Mouse (Mus musculus): Measurements from ENCODE around the gene Tpk1. TPM values are rescaled to one million over a fixed set of nuclear protein-coding genes. Genes with fewer than 3 reads are reported as not detected.

Gene Tpk1
- total and polyA plus RNA-seq, 3 experiments = 3.5 to 12.6 TPM; not detected in 1

DNA sequence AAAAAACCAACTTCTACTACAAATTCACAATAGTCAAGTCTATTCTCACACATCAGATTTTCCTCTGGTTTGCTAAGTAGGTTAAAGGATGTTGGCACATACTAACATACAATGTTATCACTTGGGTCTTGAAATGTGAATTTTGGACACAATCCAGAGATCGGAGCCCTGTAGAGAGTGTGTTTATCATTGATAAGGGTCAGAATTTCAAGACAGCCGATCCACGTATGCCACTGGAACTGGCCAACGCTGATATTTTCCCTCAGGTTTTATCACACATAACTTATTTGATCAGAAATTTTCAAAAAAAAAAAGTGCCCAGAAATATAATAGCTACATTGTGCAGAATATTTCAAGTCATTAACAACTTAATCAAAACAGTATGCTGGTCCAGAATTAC lies 7.8 kb downstream of the Tpk1 start (continued):
- no peak for TF ChIP-seq MEF2A (IDR thresholded peaks at IDR 0.05; ENCODE audit: extremely low read depth, insufficient replicate concordance, low read depth, low read length, poor library complexity, severe bottlenecking)
- TF ChIP-seq ZNF384 (IDR thresholded peaks at IDR 0.05; ENCODE audit: low read depth, low read length) = peak; percentile 91
- no peak for TF ChIP-seq CTCF (IDR thresholded peaks at IDR 0.05 in 2 of 3, conservative IDR thresholded peaks at IDR 0.05 in 1 of 3; ENCODE audit: control insufficient read depth in 1 of 3, insufficient read depth in 1 of 3, low read depth in 2 of 3, low read length in 3 of 3, poor library complexity in 1 of 3, severe bottlenecking in 1 of 3)
- TF ChIP-seq GATA1 (IDR thresholded peaks at IDR 0.05; ENCODE audit: low read depth, low read length) = peak; percentile 91
- TF ChIP-seq UBTF (IDR thresholded peaks at IDR 0.05; ENCODE audit: borderline replicate concordance, insufficient read depth, low read depth, low read length) = no peak
- TF ChIP-seq MAZ (IDR thresholded peaks at IDR 0.05; ENCODE audit: low read depth, low read length) = 0 out of 2 replicates have a peak, but pooled peaks have one; percentile 18
- peak; percentile 83 for TF ChIP-seq RCOR1 (IDR thresholded peaks at IDR 0.05; ENCODE audit: low read depth, low read length)
- no peak for TF ChIP-seq GABPA (IDR thresholded peaks at IDR 0.05; ENCODE audit: low read depth, low read length)
- TF ChIP-seq POLR2AphosphoS2 (IDR thresholded peaks at IDR 0.05; ENCODE audit: low read length) = peak; percentile 59; the same call in 1 of the 2 replicates

DNA sequence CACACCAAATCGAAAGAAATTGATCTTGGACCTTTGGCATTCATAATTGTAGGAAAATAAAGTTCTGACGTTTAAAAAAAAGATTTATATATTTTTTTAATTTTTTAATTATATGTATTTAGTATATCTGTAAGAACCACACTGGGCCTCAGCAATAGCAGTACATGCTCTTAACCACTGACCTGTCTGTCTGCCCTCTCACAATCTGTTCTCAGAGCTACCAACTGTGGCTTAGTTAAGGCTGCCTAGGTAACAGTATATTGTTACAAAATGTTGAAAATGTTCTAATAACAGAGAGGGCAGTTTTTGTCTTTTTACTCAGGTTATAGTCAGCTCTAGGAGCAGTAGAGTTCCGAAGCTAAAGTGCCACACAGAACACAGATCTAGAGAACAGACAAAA lies 8.2 kb downstream of the Tpk1 start:
- no peak for TF ChIP-seq RCOR1 (IDR thresholded peaks at IDR 0.05; ENCODE audit: low read depth, low read length)
- TF ChIP-seq MAZ (IDR thresholded peaks at IDR 0.05; ENCODE audit: low read depth, low read length) = no peak
- no peak for TF ChIP-seq HCFC1 (IDR thresholded peaks at IDR 0.05; ENCODE audit: low read depth, low read length)
- TF ChIP-seq ELF1 (IDR thresholded peaks at IDR 0.05; ENCODE audit: low read depth, low read length) = no peak
- TF ChIP-seq CHD1 (IDR thresholded peaks at IDR 0.05; ENCODE audit: low read depth, low read length) = no peak
- TF ChIP-seq BHLHE40 (IDR thresholded peaks at IDR 0.05; ENCODE audit: borderline replicate concordance, low read depth, low read length) = no peak
- TF ChIP-seq CTCF (IDR thresholded peaks at IDR 0.05 in 2 of 3, conservative IDR thresholded peaks at IDR 0.05 in 1 of 3; ENCODE audit: control insufficient read depth in 1 of 3, insufficient read depth in 1 of 3, low read depth in 2 of 3, low read length in 3 of 3, poor library complexity in 1 of 3, severe bottlenecking in 1 of 3) = no peak
- TF ChIP-seq KAT2A (conservative IDR thresholded peaks at IDR 0.05; ENCODE audit: low read depth, low read length) = no peak
- no peak for TF ChIP-seq GATA1 (IDR thresholded peaks at IDR 0.05; ENCODE audit: low read depth, low read length)
- TF ChIP-seq MYC (IDR thresholded peaks at IDR 0.05; ENCODE audit: low read depth, low read length) = no peak
- TF ChIP-seq MAFK (IDR thresholded peaks at IDR 0.05; ENCODE audit: borderline replicate concordance, low read depth, low read length) = no peak
- no peak for TF ChIP-seq MEF2A (IDR thresholded peaks at IDR 0.05; ENCODE audit: extremely low read depth, insufficient replicate concordance, low read depth, low read length, poor library complexity, severe bottlenecking)
- TF ChIP-seq POLR2AphosphoS5 (IDR thresholded peaks at IDR 0.05; ENCODE audit: borderline replicate concordance, low read depth, low read length) = no peak
- TF ChIP-seq TBP (IDR thresholded peaks at IDR 0.05; ENCODE audit: low read depth, low read length) = no peak
- TF ChIP-seq SIN3A (IDR thresholded peaks at IDR 0.05; ENCODE audit: low read length) = no peak
- TF ChIP-seq ZMIZ1 (IDR thresholded peaks at IDR 0.05; ENCODE audit: low read depth, low read length) = no peak
- no peak for TF ChIP-seq RAD21 (IDR thresholded peaks at IDR 0.05; ENCODE audit: low read depth, low read length)
- no peak for TF ChIP-seq NRF1 (IDR thresholded peaks at IDR 0.05; ENCODE audit: insufficient read depth, low read depth, low read length, poor library complexity, severe bottlenecking)
- Histone ChIP-seq H3K27ac (ENCODE audit: control insufficient read depth, low read depth, low read length) (no peak overlapping the region), H3K79me2 (ENCODE audit: control insufficient read depth, insufficient read depth, low read length, poor library complexity) (no peaks in the 10 kb centered on the region; the same call in 1 of the 2 replicates), H3K9ac (ENCODE audit: control insufficient read depth, low read depth, low read length, poor library complexity, severe bottlenecking) (no peak overlapping the region), H3K36me3 (ENCODE audit: control insufficient read depth in 1 of 2, insufficient read depth in 2 of 2, low read length in 2 of 2) (peaks cover 0 to 29% of the 10 kb centered on the region in 2 experiments; a peak in 2 of 4 replicates), H3K27me3 (ENCODE audit: control insufficient read depth in 1 of 2, insufficient read depth in 2 of 2, low read length in 2 of 2) (no peaks in the 10 kb centered on the region), H3K4me3 (ENCODE audit: control insufficient read depth in 1 of 2, insufficient read depth in 1 of 2, low read depth in 2 of 2, low read length in 2 of 2) (no peak overlapping the region), H3K9me3 (replicated peaks; ENCODE audit: insufficient read depth, low read length) (no peaks in the 10 kb centered on the region), H3K4me1 (ENCODE audit: control insufficient read depth in 1 of 2, insufficient read depth in 2 of 2, low read length in 2 of 2) (peaks cover 13% of the 10 kb centered on the region in 2 experiments; a peak in 3 of 4 replicates)
- no peak for DNase-seq (ENCODE audit: low read depth, low spot score)
